Mouse (Mus musculus) CH12.LX (cell line): ENCODE measurements around the gene Cdsn. TPM values are rescaled to one million over a fixed set of nuclear protein-coding genes. Genes with fewer than 3 reads are reported as not detected.
A peak's percentile ranks its signal among the peaks of the same experiment; 100 is the strongest.

ENCODE experiments used
- DNase-seq: peaks from one replicate; pipeline ENCODE4 v3.0.0-alpha.2; 2013; ENCODE audit errors: extremely low read depth
- H3K27ac ChIP-seq: 2 replicates; pipeline ENCODE4 v1.5.1; 2012; ENCODE audit warnings: low read depth, mild to moderate bottlenecking, control low read depth, moderate library complexity; ENCODE audit not compliant: insufficient read depth
- H3K27me3 ChIP-seq: replicated peaks from 2 replicates; pipeline ENCODE3; 2012; ENCODE audit warnings: inconsistent platforms
- H3K36me3 ChIP-seq, 2 experiments: replicated peaks in 1 of 2; 2 replicates each; pipeline versions ENCODE3 to v1.6.1; 2012; ENCODE audit warnings: inconsistent platforms in 1 of 2, low read length in 1 of 2, mild to moderate bottlenecking in 1 of 2, mixed read lengths in 1 of 2, moderate library complexity in 1 of 2; ENCODE audit not compliant: control insufficient read depth in 1 of 2, insufficient read depth in 1 of 2
- H3K4me1 ChIP-seq, 2 experiments: 2 replicates each; pipeline ENCODE4 v1.6.1; 2012; ENCODE audit warnings: inconsistent platforms in 1 of 2, moderate library complexity in 1 of 2; ENCODE audit not compliant: insufficient read depth in 2 of 2, control insufficient read depth in 1 of 2
- H3K4me2 ChIP-seq: 2 replicates; pipeline ENCODE4 v1.6.1; 2012; ENCODE audit warnings: low read depth, mild to moderate bottlenecking, control low read depth; ENCODE audit not compliant: poor library complexity, insufficient read depth, severe bottlenecking
- H3K4me3 ChIP-seq, 3 experiments: fragments of 150-350 bp in 1 of 3; sonication (generic) in 1 of 3; replicated peaks in 1 of 3; 2 replicates each; pipeline versions ENCODE3 to v1.5.1; 2011 to 2012; ENCODE audit warnings: low read depth in 2 of 3, low read length in 2 of 3, mild to moderate bottlenecking in 2 of 3, moderate library complexity in 2 of 3, control low read depth in 1 of 3, improper control_type of control experiment in 1 of 3, inconsistent platforms in 1 of 3, mixed read lengths in 1 of 3; ENCODE audit not compliant: poor library complexity in 1 of 3
- H3K79me2 ChIP-seq: replicated peaks from 2 replicates; pipeline ENCODE4 v1.6.1; 2012; ENCODE audit warnings: mild to moderate bottlenecking, moderate library complexity; ENCODE audit not compliant: control insufficient read depth, poor library complexity, insufficient read depth, severe bottlenecking; ENCODE audit errors: extremely low read depth
- H3K9ac ChIP-seq: 2 replicates; pipeline ENCODE4 v1.6.1; 2012; ENCODE audit warnings: low read depth, mild to moderate bottlenecking, control low read depth, moderate library complexity; ENCODE audit not compliant: insufficient read depth
- H3K9me3 ChIP-seq: replicated peaks from 2 replicates; pipeline ENCODE3; 2012; ENCODE audit warnings: low read length, inconsistent platforms, mixed read lengths
- CTCF ChIP-seq, 2 experiments: IDR thresholded peaks in 1 of 2; conservative IDR thresholded peaks in 1 of 2; 2 replicates each; pipeline ENCODE4 v1.5.1; 2011 to 2012; ENCODE audit warnings: low read depth in 2 of 2, low read length in 2 of 2, improper control_type of control experiment in 1 of 2, inconsistent platforms in 1 of 2, mild to moderate bottlenecking in 1 of 2, moderate library complexity in 1 of 2
- EP300 ChIP-seq: IDR thresholded peaks from 2 replicates; pipeline ENCODE4 v1.6.1; 2011; ENCODE audit warnings: low read length, improper control_type of control experiment
- ETS1 ChIP-seq: conservative IDR thresholded peaks from 2 replicates; pipeline ENCODE4 v1.6.1; 2012; ENCODE audit warnings: low read depth, mild to moderate bottlenecking, inconsistent platforms, low read length, improper control_type of control experiment, moderate library complexity
- MAFK ChIP-seq: IDR thresholded peaks from 2 replicates; pipeline ENCODE4 v1.6.1; 2011; ENCODE audit warnings: low read length, improper control_type of control experiment; ENCODE audit not compliant: insufficient replicate concordance
- MAZ ChIP-seq: IDR thresholded peaks from 2 replicates; pipeline ENCODE4 v1.6.1; 2012; ENCODE audit warnings: low read depth, mild to moderate bottlenecking, inconsistent platforms, low read length, improper control_type of control experiment, moderate library complexity
- MYC ChIP-seq: IDR thresholded peaks from 2 replicates; pipeline ENCODE4 v1.6.1; 2011; ENCODE audit warnings: low read depth, mild to moderate bottlenecking, improper control_type of control experiment, low read length
- POLR2AphosphoS2 ChIP-seq: IDR thresholded peaks from 2 replicates; pipeline ENCODE4 v1.6.1; 2011; ENCODE audit warnings: low read depth, low read length, improper control_type of control experiment
- RAD21 ChIP-seq: IDR thresholded peaks from 2 replicates; pipeline ENCODE4 v1.6.1; 2011; ENCODE audit warnings: low read depth, mild to moderate bottlenecking, low read length, improper control_type of control experiment, moderate library complexity
- SIN3A ChIP-seq: IDR thresholded peaks from 2 replicates; pipeline ENCODE4 v1.6.1; 2012; ENCODE audit warnings: low read length, improper control_type of control experiment, inconsistent platforms
- SMC3 ChIP-seq: IDR thresholded peaks from 2 replicates; pipeline ENCODE4 v1.6.1; 2011; ENCODE audit warnings: low read depth, low read length, improper control_type of control experiment
- TBP ChIP-seq: conservative IDR thresholded peaks from 2 replicates; pipeline ENCODE4 v1.6.1; 2011; ENCODE audit warnings: low read depth, low read length, improper control_type of control experiment
- USF1 ChIP-seq: IDR thresholded peaks from 2 replicates; pipeline ENCODE4 v1.6.1; 2014; ENCODE audit warnings: low read depth, mild to moderate bottlenecking, inconsistent platforms, low read length, improper control_type of control experiment
- USF2 ChIP-seq: conservative IDR thresholded peaks from 2 replicates; pipeline ENCODE4 v1.6.1; 2011; ENCODE audit warnings: low read depth, low read length, improper control_type of control experiment
- ZKSCAN1 ChIP-seq: IDR thresholded peaks from 2 replicates; pipeline ENCODE4 v1.6.1; 2012; ENCODE audit warnings: low read depth, inconsistent platforms, low read length, improper control_type of control experiment, borderline replicate concordance
- dilution Hi-C: fragments of 300-500 bp; cut with MboI; formaldehyde crosslinking; loops from 2 replicates; pipeline ENCODE4 v1.14.3; 2020; ENCODE audit warnings: low sequenced_read_pairs; ENCODE audit not compliant: extremely low pct_unique_long_range_greater_than_20kb, extremely low pct_ligation_motif_present
- in situ Hi-C: fragments of 300-500 bp; cut with MboI; formaldehyde crosslinking; loops from 3 replicates; pipeline ENCODE4 v1.14.3; 2019; ENCODE audit warnings: low sequenced_read_pairs, low pct_ligation_motif_present, low pct_unique_long_range_greater_than_20kb, mixed read lengths
- polyA plus RNA-seq: library from polyadenylated mRNA; unstranded; fragments of >175 nt; gene quantifications from 2 replicates; pipeline ENCODE4 v1.2.1, GENCODE M21; 2012; ENCODE audit warnings: low read depth; ENCODE audit not compliant: insufficient read length
- total RNA-seq, 2 experiments: library from RNA; depleted of rRNA; stranded (reverse); fragments of 300-350 nt in 1 of 2; fragments of >200 nt in 1 of 2; gene quantifications; 2 replicates each; pipeline ENCODE4 v1.2.3; 2012 to 2014

Gene Cdsn
- total and polyA plus RNA-seq, 3 experiments, result 0.17 to 1.4 (median 0.76) TPM

DNA sequence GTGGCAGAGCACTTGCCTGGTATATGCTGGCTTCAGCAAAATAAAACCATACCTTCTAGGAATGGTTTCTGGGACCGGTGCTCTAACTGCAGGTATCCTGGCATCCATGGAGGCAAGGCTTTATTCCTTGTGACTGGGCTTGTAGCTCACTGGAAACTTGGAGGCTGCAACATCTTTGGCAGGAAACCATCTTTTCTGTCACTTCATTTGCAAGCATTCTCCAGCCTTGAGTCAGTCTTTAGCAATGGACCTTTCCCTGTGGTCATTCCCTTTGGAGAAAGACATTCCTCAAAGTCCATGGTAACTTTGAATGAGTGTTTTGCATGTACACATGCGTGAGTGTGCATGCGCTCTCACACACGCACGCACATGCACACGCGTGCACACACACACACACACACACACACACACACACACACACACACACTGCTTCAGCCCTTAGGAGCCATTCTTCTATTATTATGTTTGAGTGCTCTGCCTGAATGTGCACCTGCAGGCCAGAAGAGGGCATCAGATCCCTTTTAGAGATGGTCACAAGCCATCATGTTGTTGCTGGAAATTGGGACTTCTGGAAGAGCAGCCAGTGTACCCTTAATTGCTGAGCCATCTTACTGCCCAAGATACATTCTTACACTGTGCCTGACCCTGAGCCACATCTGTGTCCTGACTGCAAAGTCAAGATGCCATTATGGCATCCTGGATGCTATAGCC, 38.9 kb upstream of the Cdsn start:
- no peak overlapping the region for H3K4me3 ChIP-seq
- H3K4me2 ChIP-seq, result no peak overlapping the region
- TF ChIP-seq RAD21 (peak; percentile 20), USF1 (no peak), MAFK (no peak), SMC3 (no peak), CTCF (conservative IDR thresholded peaks at IDR 0.05 in 1 of 2, IDR thresholded peaks at IDR 0.05 in 1 of 2; ENCODE audit: low read depth in 2 of 2, low read length in 2 of 2) (peak in 1 of 2 experiments; percentile 50; a peak in 2 of 4 replicates)
- peaks cover 7 to 40% of the 10 kb centered on the region in 2 experiments; a peak in 3 of 4 replicates for H3K4me1 ChIP-seq
- no peak for DNase-seq
- dilution Hi-C loops, result no loop called here
- H3K79me2 ChIP-seq, result peaks cover 5% of the 10 kb centered on the region; the same call in 1 of the 2 replicates
- in situ Hi-C loops, result no loop called here
- H3K9me3 ChIP-seq, result no peaks in the 10 kb centered on the region
- H3K36me3 ChIP-seq, result peaks cover 9 to 38% of the 10 kb centered on the region in 2 experiments
- H3K9ac ChIP-seq, result no peak overlapping the region
- H3K27ac ChIP-seq, result no peak overlapping the region
- no peaks in the 10 kb centered on the region for H3K27me3 ChIP-seq

DNA sequence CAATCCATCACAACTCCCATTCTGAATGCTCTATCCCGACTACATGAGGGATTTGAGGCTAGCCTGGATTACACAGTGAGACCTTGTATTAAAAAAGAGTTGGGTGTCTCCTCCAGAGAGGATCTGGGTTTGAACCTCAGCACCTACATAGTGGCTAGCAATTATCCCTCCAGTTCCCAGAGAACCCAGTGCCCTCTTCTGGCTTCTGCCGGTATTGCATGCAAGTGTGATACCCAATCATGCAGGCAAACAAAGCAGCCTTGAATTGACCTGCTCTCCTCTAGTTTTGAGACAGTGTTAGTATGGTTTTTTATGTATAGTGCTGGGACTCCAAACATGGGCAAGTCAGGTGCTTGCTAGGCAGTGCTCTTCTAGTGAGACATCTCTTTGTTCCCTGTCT, 38.0 kb upstream of the Cdsn start:
- Histone ChIP-seq H3K79me2 (peaks cover 5% of the 10 kb centered on the region; the same call in 1 of the 2 replicates), H3K27ac (no peak overlapping the region), H3K27me3 (no peaks in the 10 kb centered on the region), H3K4me1 (peaks cover 7 to 45% of the 10 kb centered on the region in 2 experiments; a peak in 3 of 4 replicates), H3K9ac (no peak overlapping the region), H3K4me2 (no peak overlapping the region), H3K9me3 (no peaks in the 10 kb centered on the region), H3K36me3 (peaks cover 9 to 38% of the 10 kb centered on the region in 2 experiments), H3K4me3 (no peak overlapping the region)
- in situ Hi-C loops, result no loop called here
- DNase-seq, result peak; percentile 74
- TF ChIP-seq USF2, result no peak
- TF ChIP-seq RAD21, result peak; percentile 30
- peak; percentile 70 to 88 for TF ChIP-seq CTCF (conservative IDR thresholded peaks at IDR 0.05 in 1 of 2, IDR thresholded peaks at IDR 0.05 in 1 of 2; ENCODE audit: low read depth in 2 of 2, low read length in 2 of 2)
- TF ChIP-seq SIN3A, result no peak
- peak; percentile 48 for TF ChIP-seq SMC3
- dilution Hi-C loops, result no loop called here

DNA sequence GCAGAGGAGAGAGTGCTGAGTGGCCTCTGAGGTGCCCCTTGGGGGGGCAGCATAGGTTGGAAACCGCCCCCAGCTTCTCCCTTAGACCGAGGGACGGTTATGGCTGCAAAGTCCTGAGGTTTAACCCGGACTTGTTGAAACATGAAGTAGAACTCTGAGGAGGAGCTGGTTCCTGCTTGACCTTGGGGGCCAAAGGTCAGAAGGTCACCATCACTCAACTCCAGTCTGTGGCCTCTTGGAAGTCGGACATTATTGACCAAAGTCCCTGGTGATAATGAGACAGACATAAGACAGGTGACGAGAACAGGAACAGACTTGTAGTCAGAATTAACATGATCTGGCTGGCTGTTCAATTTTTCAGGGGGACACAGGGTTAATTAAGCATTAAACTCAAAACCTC, 37.2 kb upstream of the Cdsn start:
- dilution Hi-C loops, result no loop called here
- peaks cover 5% of the 10 kb centered on the region; the same call in 1 of the 2 replicates for H3K79me2 ChIP-seq
- peak overlapping the region; percentile 77 for H3K4me2 ChIP-seq
- H3K36me3 ChIP-seq, result peaks cover 9 to 40% of the 10 kb centered on the region in 2 experiments
- in situ Hi-C loops, result loop anchor here (5.0 kb wide), 1 partner anchor 38 kb away; the partner anchor contains the start of gene Cdsn
- H3K4me1 ChIP-seq, result peaks cover 7 to 40% of the 10 kb centered on the region in 2 experiments; a peak in 3 of 4 replicates
- TF ChIP-seq ZKSCAN1 (no peak), USF1 (no peak), TBP (no peak), MAZ (no peak), POLR2AphosphoS2 (no peak), CTCF (conservative IDR thresholded peaks at IDR 0.05 in 1 of 2, IDR thresholded peaks at IDR 0.05 in 1 of 2; ENCODE audit: low read depth in 2 of 2, low read length in 2 of 2) (no peak), MYC (no peak), ETS1 (no peak), SIN3A (no peak), EP300 (no peak), RAD21 (no peak)
- TF ChIP-seq, all 38 proteins: peak for 0
- Histone ChIP-seq H3K4me3 (no peak overlapping the region), H3K9ac (peak overlapping the region; percentile 71; the same call in 1 of the 2 replicates), H3K9me3 (no peaks in the 10 kb centered on the region), H3K27ac (no peak overlapping the region), H3K27me3 (no peaks in the 10 kb centered on the region)
- no peak for DNase-seq
